Mouse (Mus musculus) kidney, postnatal 36 days (tissue): ENCODE results near the gene Dlg1.
A peak's percentile ranks its signal among the peaks of the same experiment; 100 is the strongest.

ENCODE experiments used
- DNase-seq, 2 experiments: peaks; one replicate each; pipeline ENCODE4 v3.0.0; 2021 to 2022; ENCODE audit warnings: mixed read lengths in 2 of 2

Gene Dlg1

GRCm38 (mm10) chr16:31740271-31740670, 77.0 kb downstream of the Dlg1 start:
- DNase-seq = peak; percentile 55 to 76

DNA sequence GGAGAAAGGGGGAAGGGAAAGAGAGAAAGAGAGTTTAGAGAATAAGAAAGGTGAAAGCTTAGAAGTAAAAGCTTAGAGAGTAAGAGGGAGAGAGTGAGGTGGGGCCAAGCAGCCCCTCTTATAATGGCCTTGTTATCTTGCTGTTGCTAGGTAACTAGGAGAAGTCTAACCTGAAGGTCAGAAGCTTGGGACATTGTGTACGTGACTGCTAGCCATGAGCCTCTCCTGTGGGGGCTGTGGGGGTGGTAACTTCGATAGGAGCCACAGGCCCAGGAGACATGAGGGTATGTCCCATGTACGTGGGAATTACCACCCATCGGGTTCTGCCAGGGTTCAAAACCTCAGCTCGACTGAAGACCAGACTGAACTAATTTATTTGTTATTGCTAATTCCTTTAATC, 77.5 kb downstream of the Dlg1 start:
- no peak for DNase-seq

DNA sequence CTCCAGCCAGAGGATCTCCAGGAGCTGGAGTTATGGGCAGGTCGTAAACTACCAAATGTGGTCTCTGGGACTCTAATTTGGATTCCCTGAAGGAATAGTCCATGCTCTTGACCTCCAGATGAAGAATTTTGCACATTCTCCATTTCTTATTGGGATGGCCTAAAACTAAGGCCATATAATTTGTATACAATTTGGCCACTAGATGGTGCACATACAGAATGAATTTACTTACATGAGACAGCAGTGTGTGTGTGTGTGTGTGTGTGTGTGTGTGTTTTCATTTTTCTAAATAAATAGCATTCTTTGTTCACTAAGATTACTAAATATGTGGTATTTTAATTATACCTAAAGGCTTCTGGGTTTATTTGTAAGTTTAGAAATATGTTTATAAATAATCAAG, 87.3 kb downstream of the Dlg1 start:
- peak; percentile 29 to 40 for DNase-seq

GRCm38 (mm10) chr16:31754172-31755025, 91.2 kb downstream of the Dlg1 start:
- no peak for DNase-seq

- no peak for DNase-seq
Observed at GRCm38 (mm10) chr16:31755053-31755452, 91.8 kb downstream of the Dlg1 start.

DNA sequence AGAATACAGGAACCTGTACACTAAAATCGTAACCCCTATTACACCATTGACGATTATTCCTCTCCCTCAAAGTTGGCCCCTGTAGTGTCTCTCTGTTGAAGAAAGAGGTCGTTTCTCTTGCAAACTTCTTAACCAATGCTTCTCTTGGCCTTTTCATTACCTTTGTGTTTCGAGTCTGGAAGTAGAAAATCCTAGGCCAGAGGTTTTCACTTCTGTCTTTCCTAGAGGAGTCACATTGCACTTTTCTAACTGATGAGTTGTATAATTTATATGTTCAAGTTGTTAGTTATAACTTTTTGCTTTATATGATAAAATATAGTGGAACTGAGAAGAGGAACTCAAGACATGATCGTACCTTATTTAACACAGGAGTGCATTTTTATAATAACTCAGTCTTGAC, 93.2 kb downstream of the Dlg1 start:
- no peak for DNase-seq

- no peak for DNase-seq
Observed at GRCm38 (mm10) chr16:31757606-31758005, 94.4 kb downstream of the Dlg1 start.

GRCm38 (mm10) chr16:31759416-31759815, 96.2 kb downstream of the Dlg1 start:
- DNase-seq = no peak

DNA sequence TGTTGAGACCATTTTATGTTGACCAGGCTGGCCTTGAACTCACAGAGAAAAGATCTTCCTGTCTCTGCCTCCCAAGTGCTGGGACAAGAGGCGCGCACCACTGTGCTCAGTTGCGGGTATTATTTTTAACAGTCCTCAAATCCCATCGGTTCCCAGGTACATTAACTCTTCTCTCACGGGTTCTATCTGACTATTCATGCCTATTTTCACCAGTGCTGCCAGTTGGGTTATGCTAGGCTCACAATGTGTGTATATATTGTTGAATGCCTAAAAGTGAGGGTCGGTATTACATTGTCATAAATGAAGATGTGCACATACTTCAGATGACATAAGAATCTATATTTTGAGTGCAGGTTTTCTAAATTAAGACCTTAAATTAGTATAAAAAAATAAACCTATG, 103.1 kb downstream of the Dlg1 start:
- no peak for DNase-seq

GRCm38 (mm10) chr16:31766715-31767114, 103.5 kb downstream of the Dlg1 start:
- no peak for DNase-seq

- no peak for DNase-seq
Observed at GRCm38 (mm10) chr16:31775924-31776323, 112.7 kb downstream of the Dlg1 start.

GRCm38 (mm10) chr16:31781015-31781414, 117.8 kb downstream of the Dlg1 start:
- peak in 1 of 2 experiments; percentile 7 for DNase-seq

GRCm38 (mm10) chr16:31790056-31790455, 126.8 kb downstream of the Dlg1 start:
- DNase-seq = no peak

DNA sequence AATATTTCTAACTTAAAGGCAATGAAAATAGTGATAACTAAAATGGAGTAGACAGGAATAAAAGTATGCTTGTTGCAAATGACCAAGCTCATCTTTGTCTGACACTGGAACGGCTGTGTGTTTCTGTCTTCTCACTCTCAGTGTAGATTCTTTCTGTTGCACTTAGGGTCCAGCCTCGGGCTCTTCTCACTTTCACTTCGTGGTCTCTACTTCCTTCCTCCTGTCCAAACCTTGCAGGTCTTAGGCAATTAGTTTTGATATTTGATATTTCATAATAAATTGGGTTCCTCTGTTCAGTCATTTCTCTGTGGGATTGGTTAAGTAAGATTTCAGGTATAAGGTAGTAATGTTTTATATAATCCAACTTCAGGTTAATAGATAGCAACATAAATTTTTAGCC, 140.4 kb downstream of the Dlg1 start:
- no peak for DNase-seq

- DNase-seq = no peak
Observed at GRCm38 (mm10) chr16:31826049-31826448, 162.8 kb downstream of the Dlg1 start.

DNA sequence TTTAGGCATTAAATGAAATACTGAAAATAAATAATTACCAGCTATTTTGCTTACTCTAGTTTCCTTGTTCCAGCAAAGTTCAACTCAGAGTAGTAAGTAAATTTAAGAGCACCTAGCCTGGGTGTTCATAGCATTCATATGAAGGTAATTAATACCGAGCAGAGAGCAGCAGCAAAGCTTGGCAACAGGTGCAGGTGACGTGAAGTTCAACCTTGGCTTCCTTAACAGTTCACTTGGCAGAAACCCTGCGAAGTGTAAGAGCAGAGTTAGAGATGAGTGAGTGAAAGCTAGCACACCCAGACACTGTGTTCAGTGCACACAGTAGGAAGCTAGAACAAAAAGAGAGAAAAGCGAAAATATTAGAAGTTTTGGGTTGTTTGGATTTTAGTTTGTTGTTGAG, 167.5 kb downstream of the Dlg1 start:
- DNase-seq = peak; percentile 25 to 59

- DNase-seq = no peak
Observed at GRCm38 (mm10) chr16:31832630-31833422, 169.6 kb downstream of the Dlg1 start.

DNA sequence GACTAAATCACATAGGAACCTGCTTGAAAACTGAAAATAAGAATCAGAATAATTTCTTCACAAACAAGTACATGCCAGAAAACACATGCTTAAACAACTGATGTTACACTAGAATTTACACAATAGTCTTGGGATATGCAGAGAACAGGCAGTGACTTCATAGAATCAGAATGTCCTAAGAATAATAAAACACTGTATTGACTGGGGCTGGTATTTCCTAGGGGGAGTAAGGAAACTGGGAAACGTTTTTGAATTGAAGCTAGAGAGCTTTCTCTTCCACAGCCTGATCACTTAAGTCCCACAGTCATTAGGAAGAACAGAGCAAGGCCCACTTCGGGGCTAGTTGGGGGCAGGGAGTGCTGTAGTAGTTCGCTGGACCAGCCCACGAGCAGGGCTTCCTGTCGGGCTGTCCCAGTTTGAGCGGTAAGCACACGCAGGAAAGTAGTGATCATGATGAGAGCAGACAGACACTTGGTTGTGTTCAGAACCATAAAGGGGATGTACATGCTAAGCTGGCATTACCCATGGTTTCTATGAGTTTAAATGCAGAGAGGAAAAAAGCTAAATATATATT, 170.9 kb downstream of the Dlg1 start:
- DNase-seq = peak in 1 of 2 experiments; percentile 8

- DNase-seq = no peak
Observed at GRCm38 (mm10) chr16:31834662-31835318, 171.5 kb downstream of the Dlg1 start.

- DNase-seq = no peak
Observed at GRCm38 (mm10) chr16:31837362-31837761, 174.1 kb downstream of the Dlg1 start.

- no peak for DNase-seq
Observed at GRCm38 (mm10) chr16:31844246-31844645, 181.0 kb downstream of the Dlg1 start.

- DNase-seq = no peak
Observed at GRCm38 (mm10) chr16:31846763-31847162, 183.5 kb downstream of the Dlg1 start.

- DNase-seq = no peak
Observed at GRCm38 (mm10) chr16:31863920-31864319, 200.7 kb downstream of the Dlg1 start.
